Mouse (Mus musculus): ENCODE data around the gene Arhgef12. TPM values are rescaled to one million over a fixed set of nuclear protein-coding genes. Genes with fewer than 3 reads are reported as not detected.

Gene Arhgef12
- total and polyA plus RNA-seq, 3 experiments = 11.8 to 33.5 (median 14.7) TPM

DNA sequence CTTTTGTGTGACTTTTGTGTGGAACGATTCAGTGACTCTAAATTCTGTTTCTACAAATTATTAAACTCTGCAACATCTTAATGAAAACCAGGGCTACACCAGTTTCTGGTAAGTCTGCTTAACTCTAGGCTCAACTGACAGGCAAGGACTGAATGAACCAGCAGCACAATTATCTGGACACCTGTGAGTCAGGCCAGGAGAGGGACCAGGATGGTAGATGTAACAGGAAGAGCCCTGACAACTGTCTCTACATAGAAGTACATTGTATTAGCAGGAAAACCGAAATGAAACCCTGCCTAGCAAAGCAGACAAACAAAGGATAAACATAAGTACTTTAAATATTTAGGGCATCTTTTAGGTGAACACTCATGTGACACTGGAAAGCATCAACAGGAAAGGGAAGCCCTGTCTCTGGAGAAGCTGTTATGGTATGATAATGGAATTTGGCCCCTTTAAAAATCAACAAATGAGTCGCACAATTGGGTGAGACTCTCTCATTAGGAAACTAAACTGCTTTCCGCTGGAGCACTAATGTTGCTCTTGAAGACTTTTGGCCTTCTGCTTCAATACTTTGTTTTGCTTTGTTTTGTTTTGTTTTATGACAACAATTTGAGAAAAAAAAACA is 3.3 kb downstream of the Arhgef12 start:
- Histone ChIP-seq H3K4me1 (ENCODE audit: control insufficient read depth in 1 of 2, insufficient read depth in 2 of 2, low read length in 2 of 2) (peaks cover 11 to 24% of the 10 kb centered on the region in 2 experiments), H3K27ac (ENCODE audit: control insufficient read depth, low read depth, low read length) (peak overlapping the region; percentile 58), H3K9ac (ENCODE audit: control insufficient read depth, low read depth, low read length, poor library complexity, severe bottlenecking) (peak overlapping the region; percentile 92), H3K9me3 (replicated peaks; ENCODE audit: insufficient read depth, low read length) (no peaks in the 10 kb centered on the region), H3K36me3 (ENCODE audit: control insufficient read depth in 1 of 2, insufficient read depth in 2 of 2, low read length in 2 of 2) (peaks cover 0 to 41% of the 10 kb centered on the region in 2 experiments; a peak in 2 of 4 replicates), H3K79me2 (ENCODE audit: control insufficient read depth, insufficient read depth, low read length, poor library complexity) (peaks cover 38% of the 10 kb centered on the region), H3K27me3 (ENCODE audit: control insufficient read depth in 1 of 2, insufficient read depth in 2 of 2, low read length in 2 of 2) (no peaks in the 10 kb centered on the region), H3K4me3 (ENCODE audit: control insufficient read depth in 1 of 2, insufficient read depth in 1 of 2, low read depth in 2 of 2, low read length in 2 of 2) (peak overlapping the region; percentile 44 to 82)
- 0 out of 2 replicates have a peak, but pooled peaks have one; percentile 86 for TF ChIP-seq CHD1 (IDR thresholded peaks at IDR 0.05; ENCODE audit: low read depth, low read length)
- peak; percentile 55 to 73; a peak in 3 of 4 replicates for TF ChIP-seq EP300 (IDR thresholded peaks at IDR 0.05; ENCODE audit: low read depth in 1 of 2, low read length in 2 of 2)
- no peak for TF ChIP-seq POLR2AphosphoS2 (IDR thresholded peaks at IDR 0.05; ENCODE audit: low read length)
- TF ChIP-seq MYC (IDR thresholded peaks at IDR 0.05; ENCODE audit: low read depth, low read length) = no peak
- TF ChIP-seq TAL1 (IDR thresholded peaks at IDR 0.05; ENCODE audit: low read length) = peak; percentile 83
- TF ChIP-seq USF1 (IDR thresholded peaks at IDR 0.05; ENCODE audit: low read depth, low read length) = peak; percentile 53; the same call in 1 of the 2 replicates
- TF ChIP-seq USF2 (IDR thresholded peaks at IDR 0.05; ENCODE audit: borderline replicate concordance in 1 of 2, insufficient read depth in 1 of 2, low read depth in 1 of 2, low read length in 2 of 2) = no peak
- TF ChIP-seq RCOR1 (IDR thresholded peaks at IDR 0.05; ENCODE audit: low read depth, low read length) = 0 out of 2 replicates have a peak, but pooled peaks have one; percentile 7
- no peak for TF ChIP-seq RAD21 (IDR thresholded peaks at IDR 0.05; ENCODE audit: low read depth, low read length)
- no peak for TF ChIP-seq MAZ (IDR thresholded peaks at IDR 0.05; ENCODE audit: low read depth, low read length)
- peak; percentile 54; the same call in 1 of the 2 replicates for TF ChIP-seq TCF12 (IDR thresholded peaks at IDR 0.05; ENCODE audit: low read depth, low read length)
- TF ChIP-seq BHLHE40 (IDR thresholded peaks at IDR 0.05; ENCODE audit: borderline replicate concordance, low read depth, low read length) = peak; percentile 37; the same call in 1 of the 2 replicates
- peak; percentile 62 for TF ChIP-seq SIN3A (IDR thresholded peaks at IDR 0.05; ENCODE audit: low read length)
- TF ChIP-seq KAT2A (conservative IDR thresholded peaks at IDR 0.05; ENCODE audit: low read depth, low read length) = no peak
- TF ChIP-seq ETS1 (IDR thresholded peaks at IDR 0.05; ENCODE audit: low read depth, low read length) = peak; percentile 66
- peak; percentile 53 for TF ChIP-seq MXI1 (IDR thresholded peaks at IDR 0.05; ENCODE audit: low read depth, low read length)
- TF ChIP-seq GATA1 (IDR thresholded peaks at IDR 0.05; ENCODE audit: low read depth, low read length) = peak; percentile 47; the same call in 1 of the 2 replicates
- DNase-seq (ENCODE audit: low read depth, low spot score) = peak; percentile 72

GRCm38 (mm10) chr9:43102931-43103330 is 4.1 kb downstream of the Arhgef12 start:
- Histone ChIP-seq H3K36me3 (ENCODE audit: control insufficient read depth in 1 of 2, insufficient read depth in 2 of 2, low read length in 2 of 2) (peaks cover 0 to 42% of the 10 kb centered on the region in 2 experiments; a peak in 2 of 4 replicates), H3K27ac (ENCODE audit: control insufficient read depth, low read depth, low read length) (peak overlapping the region; percentile 93), H3K9me3 (replicated peaks; ENCODE audit: insufficient read depth, low read length) (no peaks in the 10 kb centered on the region), H3K27me3 (ENCODE audit: control insufficient read depth in 1 of 2, insufficient read depth in 2 of 2, low read length in 2 of 2) (no peaks in the 10 kb centered on the region), H3K4me3 (ENCODE audit: control insufficient read depth in 1 of 2, insufficient read depth in 1 of 2, low read depth in 2 of 2, low read length in 2 of 2) (peak overlapping the region; percentile 44 to 82), H3K9ac (ENCODE audit: control insufficient read depth, low read depth, low read length, poor library complexity, severe bottlenecking) (peak overlapping the region; percentile 49), H3K79me2 (ENCODE audit: control insufficient read depth, insufficient read depth, low read length, poor library complexity) (peaks cover 41% of the 10 kb centered on the region), H3K4me1 (ENCODE audit: control insufficient read depth in 1 of 2, insufficient read depth in 2 of 2, low read length in 2 of 2) (peaks cover 11 to 21% of the 10 kb centered on the region in 2 experiments)
- 0 out of 2 replicates have a peak, but pooled peaks have one; percentile 20 for TF ChIP-seq MXI1 (IDR thresholded peaks at IDR 0.05; ENCODE audit: low read depth, low read length)
- TF ChIP-seq CHD2 (IDR thresholded peaks at IDR 0.05; ENCODE audit: low read length) = no peak
- TF ChIP-seq SIN3A (IDR thresholded peaks at IDR 0.05; ENCODE audit: low read length) = no peak
- TF ChIP-seq MAZ (IDR thresholded peaks at IDR 0.05; ENCODE audit: low read depth, low read length) = no peak
- peak; percentile 54; the same call in 1 of the 2 replicates for TF ChIP-seq TBP (IDR thresholded peaks at IDR 0.05; ENCODE audit: low read depth, low read length)
- TF ChIP-seq TCF12 (IDR thresholded peaks at IDR 0.05; ENCODE audit: low read depth, low read length) = no peak
- 0 out of 2 replicates have a peak, but pooled peaks have one; percentile 16 for TF ChIP-seq ZNF384 (IDR thresholded peaks at IDR 0.05; ENCODE audit: low read depth, low read length)
- TF ChIP-seq E2F4 (IDR thresholded peaks at IDR 0.05; ENCODE audit: borderline replicate concordance, low read depth, low read length) = no peak
- no peak for TF ChIP-seq ZMIZ1 (IDR thresholded peaks at IDR 0.05; ENCODE audit: low read depth, low read length)
- no peak for TF ChIP-seq NRF1 (IDR thresholded peaks at IDR 0.05; ENCODE audit: insufficient read depth, low read depth, low read length, poor library complexity, severe bottlenecking)
- no peak for TF ChIP-seq ETS1 (IDR thresholded peaks at IDR 0.05; ENCODE audit: low read depth, low read length)
- DNase-seq (ENCODE audit: low read depth, low spot score) = peak; percentile 54

Measured in MEL (cell line).